Mouse (Mus musculus): ENCODE results near the gene Eva1c. TPM values are rescaled to one million over a fixed set of nuclear protein-coding genes. Genes with fewer than 3 reads are reported as not detected.

The Eva1c gene
- polyA plus RNA-seq, 1 experiment from 2014 or later: 0.11 TPM

DNA sequence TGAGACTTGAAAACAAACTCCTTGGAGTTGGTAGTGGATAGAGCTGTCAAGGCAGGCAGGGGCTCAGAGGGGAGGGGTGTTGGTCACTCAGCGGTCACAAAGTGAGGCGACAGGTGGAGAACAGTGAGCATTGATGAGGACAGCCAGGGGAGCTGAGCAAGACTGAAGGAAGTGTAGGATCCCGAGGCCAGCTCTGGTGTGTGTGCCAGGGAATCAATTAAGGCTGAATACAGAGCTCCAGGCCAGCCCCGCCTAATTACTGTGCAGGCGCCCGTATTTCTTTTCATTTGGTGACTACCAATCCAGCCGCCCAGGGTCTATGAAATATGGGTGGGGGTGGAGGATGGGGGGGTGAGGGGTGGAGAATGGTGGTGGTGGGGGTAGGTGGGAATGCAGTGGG lies 24.4 kb downstream of the Eva1c start:
- H3K27me3 ChIP-seq (replicated peaks): peaks cover 50% of the 10 kb centered on the region
- H3K9me3 ChIP-seq (replicated peaks): no peaks in the 10 kb centered on the region
- no peak overlapping the region for H3K27ac ChIP-seq
- H3K4me1 ChIP-seq: no peaks in the 10 kb centered on the region
- no peak for ATAC-seq
- H3K4me2 ChIP-seq: no peak overlapping the region
- 65% methylated on average over 7 of the region's 7 CpGs for WGBS (ENCODE audit: insufficient replicate concordance)
- no peak overlapping the region for H3K4me3 ChIP-seq
- no peaks in the 10 kb centered on the region for H3K36me3 ChIP-seq
- H3K9ac ChIP-seq: no peak overlapping the region

DNA sequence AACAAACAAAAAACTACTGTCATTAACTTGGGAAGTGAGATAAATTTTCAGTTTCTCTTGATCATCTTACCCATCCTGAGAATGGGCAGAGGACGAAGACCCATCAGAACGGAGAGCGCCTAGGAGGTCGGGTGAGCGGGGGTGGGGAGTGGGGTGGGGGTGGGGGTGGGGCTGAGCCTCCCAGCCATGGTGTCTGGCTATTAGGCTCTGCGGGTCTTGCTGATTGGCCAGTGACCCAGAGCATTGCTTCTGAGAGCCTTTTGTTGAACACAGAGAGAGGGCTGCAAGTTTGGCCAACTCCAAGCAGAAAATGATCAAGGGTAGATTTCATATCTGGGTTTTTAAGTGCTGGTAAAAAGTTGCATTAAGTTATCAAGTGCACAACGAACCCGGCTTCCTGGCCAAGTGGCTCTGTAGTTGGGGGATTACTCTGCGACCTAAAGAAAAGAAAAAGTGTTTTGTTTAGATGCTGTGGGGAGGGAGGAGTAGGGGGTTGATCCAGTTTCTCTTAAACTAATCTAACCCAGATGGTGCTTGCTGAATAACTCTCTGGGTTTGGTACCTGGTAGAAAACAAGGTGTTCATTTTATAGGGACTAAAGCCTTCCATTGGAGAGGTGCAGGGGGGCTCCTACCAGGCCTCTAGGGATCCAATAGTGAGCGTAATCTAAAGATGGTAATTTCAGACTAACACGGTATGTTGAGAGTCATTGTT lies 25.3 kb downstream of the Eva1c start:
- Histone ChIP-seq H3K36me3 (no peaks in the 10 kb centered on the region), H3K27ac (no peak overlapping the region), H3K9ac (no peak overlapping the region), H3K4me1 (0 out of 2 replicates have a peak, but pooled peaks cover 3% of the 10 kb centered on the region), H3K4me3 (no peak overlapping the region), H3K27me3 (replicated peaks) (peaks cover 50% of the 10 kb centered on the region), H3K9me3 (replicated peaks) (no peaks in the 10 kb centered on the region), H3K4me2 (no peak overlapping the region)
- 64% methylated on average over 11 of the region's 11 CpGs for WGBS (ENCODE audit: insufficient replicate concordance)
- no peak for ATAC-seq

- ATAC-seq: no peak
Observed at GRCm38 (mm10) chr16:90856552-90857200, 30.2 kb downstream of the Eva1c start.

GRCm38 (mm10) chr16:90858206-90858605 lies 31.7 kb downstream of the Eva1c start:
- Histone ChIP-seq H3K27me3 (replicated peaks) (peaks cover 27% of the 10 kb centered on the region), H3K27ac (no peak overlapping the region), H3K9ac (no peak overlapping the region), H3K4me2 (no peak overlapping the region), H3K4me1 (0 out of 2 replicates have a peak, but pooled peaks cover 3% of the 10 kb centered on the region), H3K9me3 (replicated peaks) (no peaks in the 10 kb centered on the region), H3K4me3 (no peak overlapping the region), H3K36me3 (no peaks in the 10 kb centered on the region)
- WGBS (ENCODE audit: insufficient replicate concordance): 56% methylated on average over 4 of the region's 4 CpGs
- no peak for ATAC-seq

More at GRCm38 (mm10) chr16:90856552-90857200, 30.2 kb downstream of the Eva1c start:
- 68% methylated on average over 6 of the region's 6 CpGs for WGBS (ENCODE audit: insufficient replicate concordance)
- Histone ChIP-seq H3K4me3 (no peak overlapping the region), H3K4me2 (no peak overlapping the region), H3K27ac (no peak overlapping the region), H3K36me3 (no peaks in the 10 kb centered on the region), H3K4me1 (0 out of 2 replicates have a peak, but pooled peaks cover 3% of the 10 kb centered on the region), H3K9ac (no peak overlapping the region), H3K9me3 (replicated peaks) (no peaks in the 10 kb centered on the region), H3K27me3 (replicated peaks) (peaks cover 29% of the 10 kb centered on the region)

DNA sequence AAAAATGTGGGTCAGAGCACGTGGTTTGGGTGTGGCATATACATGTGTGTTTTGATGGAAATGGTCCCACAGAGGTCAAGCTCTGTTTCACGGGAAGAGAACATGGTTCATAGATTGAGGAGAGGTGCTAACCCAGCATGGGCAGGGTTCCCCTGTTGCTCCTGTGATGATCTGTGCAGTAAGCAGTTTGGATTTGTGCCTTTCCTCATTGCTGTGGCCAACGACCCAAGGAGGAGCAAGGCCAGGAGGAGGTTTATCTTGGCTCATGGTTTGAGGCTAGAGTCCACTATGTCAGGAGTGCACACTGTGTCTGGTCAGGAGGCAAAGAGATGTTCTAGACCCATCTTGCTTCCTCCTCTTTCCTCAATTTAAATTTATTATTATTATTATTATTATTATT lies 36.5 kb downstream of the Eva1c start:
- Histone ChIP-seq H3K9ac (no peak overlapping the region), H3K4me3 (no peak overlapping the region), H3K27ac (no peak overlapping the region), H3K4me1 (no peaks in the 10 kb centered on the region), H3K27me3 (replicated peaks) (peaks cover 26% of the 10 kb centered on the region), H3K9me3 (replicated peaks) (no peaks in the 10 kb centered on the region), H3K36me3 (no peaks in the 10 kb centered on the region), H3K4me2 (no peak overlapping the region)
- ATAC-seq: no peak
- 47% methylated on average over 3 of the region's 3 CpGs for WGBS (ENCODE audit: insufficient replicate concordance)

GRCm38 (mm10) chr16:90863468-90864046 lies 37.0 kb downstream of the Eva1c start:
- Histone ChIP-seq H3K4me3 (no peak overlapping the region), H3K9me3 (replicated peaks) (no peaks in the 10 kb centered on the region), H3K27ac (no peak overlapping the region), H3K9ac (no peak overlapping the region), H3K4me2 (no peak overlapping the region), H3K36me3 (no peaks in the 10 kb centered on the region), H3K27me3 (replicated peaks) (peaks cover 26% of the 10 kb centered on the region), H3K4me1 (no peaks in the 10 kb centered on the region)
- WGBS (ENCODE audit: insufficient replicate concordance): 70% methylated on average over 10 of the region's 10 CpGs
- no peak for ATAC-seq

- no peak overlapping the region for H3K4me2 ChIP-seq
- WGBS (ENCODE audit: insufficient replicate concordance): 61% methylated on average over 7 of the region's 7 CpGs
- H3K36me3 ChIP-seq: no peaks in the 10 kb centered on the region
- H3K4me1 ChIP-seq: no peaks in the 10 kb centered on the region
- no peak overlapping the region for H3K4me3 ChIP-seq
- H3K27me3 ChIP-seq (replicated peaks): peaks cover 35% of the 10 kb centered on the region
- ATAC-seq: no peak
- H3K27ac ChIP-seq: no peak overlapping the region
- no peaks in the 10 kb centered on the region for H3K9me3 ChIP-seq (replicated peaks)
- no peak overlapping the region for H3K9ac ChIP-seq
Observed at GRCm38 (mm10) chr16:90864693-90865092, 38.2 kb downstream of the Eva1c start.

DNA sequence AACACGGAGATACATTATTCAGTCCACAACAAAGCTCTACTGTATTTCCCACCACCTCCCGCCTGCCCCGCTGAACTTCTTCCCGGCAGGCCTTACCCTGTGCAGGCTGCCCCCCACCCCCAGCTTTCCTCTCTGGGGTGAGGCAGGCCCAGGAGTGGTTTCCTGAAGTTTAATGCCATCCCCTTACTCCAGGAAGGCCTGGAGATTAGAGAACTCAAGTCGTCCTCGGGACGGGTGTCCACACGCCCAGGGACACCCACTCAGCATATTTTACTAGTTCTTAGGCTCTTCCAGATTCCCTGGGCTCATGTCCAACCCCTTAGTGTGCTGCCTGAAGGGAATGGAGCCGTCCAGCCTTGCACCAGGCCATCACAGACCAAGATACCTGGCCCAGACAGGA lies 39.1 kb downstream of the Eva1c start:
- Histone ChIP-seq H3K9ac (no peak overlapping the region), H3K4me1 (no peaks in the 10 kb centered on the region), H3K4me2 (no peak overlapping the region), H3K27me3 (replicated peaks) (peaks cover 29% of the 10 kb centered on the region), H3K36me3 (no peaks in the 10 kb centered on the region), H3K4me3 (no peak overlapping the region), H3K9me3 (replicated peaks) (no peaks in the 10 kb centered on the region), H3K27ac (no peak overlapping the region)
- 44% methylated on average over 9 of the region's 9 CpGs for WGBS (ENCODE audit: insufficient replicate concordance)
- no peak for ATAC-seq

- Histone ChIP-seq H3K4me3 (no peak overlapping the region), H3K4me1 (no peaks in the 10 kb centered on the region), H3K4me2 (no peak overlapping the region), H3K27me3 (replicated peaks) (peaks cover 36% of the 10 kb centered on the region), H3K9me3 (replicated peaks) (no peaks in the 10 kb centered on the region), H3K9ac (no peak overlapping the region), H3K27ac (no peak overlapping the region), H3K36me3 (no peaks in the 10 kb centered on the region)
- 18% methylated on average over 7 of the region's 7 CpGs for WGBS (ENCODE audit: insufficient replicate concordance)
- ATAC-seq: no peak
Observed at GRCm38 (mm10) chr16:90868129-90868528, 41.6 kb downstream of the Eva1c start.

- H3K27ac ChIP-seq: no peak overlapping the region
- H3K27me3 ChIP-seq (replicated peaks): peaks cover 43% of the 10 kb centered on the region
- H3K9me3 ChIP-seq (replicated peaks): no peaks in the 10 kb centered on the region
- no peak for ATAC-seq
- no peak overlapping the region for H3K9ac ChIP-seq
- WGBS (ENCODE audit: insufficient replicate concordance): 61% methylated on average over 4 of the region's 4 CpGs
- H3K4me3 ChIP-seq: no peak overlapping the region
- H3K36me3 ChIP-seq: no peaks in the 10 kb centered on the region
- H3K4me2 ChIP-seq: no peak overlapping the region
- H3K4me1 ChIP-seq: no peaks in the 10 kb centered on the region
Observed at GRCm38 (mm10) chr16:90869361-90869760, 42.8 kb downstream of the Eva1c start.

DNA sequence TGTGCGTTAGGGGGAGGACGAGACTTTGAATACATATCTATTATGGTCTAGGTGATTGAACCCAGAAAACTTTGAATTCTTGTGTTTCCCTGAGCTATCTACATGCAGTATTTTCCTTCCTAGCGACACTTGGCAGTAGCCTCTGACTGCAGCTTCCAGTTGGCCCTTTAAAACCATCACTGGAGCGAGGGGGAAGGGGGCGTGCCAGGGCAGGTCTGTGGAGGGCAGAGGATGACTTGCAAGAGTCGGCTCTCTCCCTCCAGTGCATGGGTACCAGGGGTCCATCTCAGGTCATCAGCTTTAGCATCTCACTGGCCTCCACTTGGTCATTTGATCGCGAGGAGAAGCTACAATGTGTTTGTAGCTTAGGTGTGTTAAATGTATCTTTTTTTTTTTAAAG lies 46.4 kb downstream of the Eva1c start:
- Histone ChIP-seq H3K9me3 (replicated peaks) (no peaks in the 10 kb centered on the region), H3K27ac (no peak overlapping the region), H3K4me1 (no peaks in the 10 kb centered on the region), H3K4me3 (no peak overlapping the region), H3K36me3 (no peaks in the 10 kb centered on the region), H3K27me3 (replicated peaks) (peaks cover 27% of the 10 kb centered on the region; the same call in 1 of the 2 replicates), H3K4me2 (no peak overlapping the region), H3K9ac (no peak overlapping the region)
- no peak for ATAC-seq
- 57% methylated on average over 8 of the region's 8 CpGs for WGBS (ENCODE audit: insufficient replicate concordance)

GRCm38 (mm10) chr16:90874536-90874935 lies 48.0 kb downstream of the Eva1c start:
- no peaks in the 10 kb centered on the region for H3K4me1 ChIP-seq
- no peak overlapping the region for H3K27ac ChIP-seq
- no peak overlapping the region for H3K4me2 ChIP-seq
- 54% methylated on average over 5 of the region's 5 CpGs for WGBS (ENCODE audit: insufficient replicate concordance)
- no peaks in the 10 kb centered on the region for H3K9me3 ChIP-seq (replicated peaks)
- H3K27me3 ChIP-seq (replicated peaks): peaks cover 21% of the 10 kb centered on the region; the same call in 1 of the 2 replicates
- no peak overlapping the region for H3K4me3 ChIP-seq
- no peak overlapping the region for H3K9ac ChIP-seq
- ATAC-seq: no peak
- no peaks in the 10 kb centered on the region for H3K36me3 ChIP-seq

Measured in liver, embryonic 12.5 days (tissue).